Mouse (Mus musculus): Measurements from ENCODE around the gene Olfr575.

The Olfr575 gene

DNA sequence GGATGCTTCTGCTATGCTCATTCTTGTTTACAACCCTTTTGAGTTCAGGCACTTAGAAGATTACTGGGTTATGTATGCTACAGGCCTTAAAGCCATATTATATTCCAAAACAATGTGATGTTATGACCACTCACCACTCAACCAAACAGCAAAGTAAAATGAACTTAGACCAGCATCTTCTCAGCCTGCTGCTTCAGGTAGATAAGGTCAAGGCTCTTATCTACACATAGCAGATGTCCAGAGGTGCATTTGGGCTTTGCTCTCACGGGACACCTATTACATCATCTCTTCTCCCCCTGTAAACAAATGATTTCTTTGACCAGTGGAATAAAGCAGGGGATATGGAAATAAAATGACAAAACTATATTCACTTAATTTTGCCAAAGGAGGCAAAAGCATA is at the start of gene Olfr575:
TSS of gene Olfr575 (minus strand) at position 183 of the 400 bp plus-strand sequence.
- DNase-seq: no peak

GRCm38 (mm10) chr7:102989224-102989623 is 30.6 kb upstream of the Olfr575 start, which contains the start of gene Olfr578:
TSS of gene Olfr578 (minus strand) at chr7:102989324.
- DNase-seq: no peak

DNA sequence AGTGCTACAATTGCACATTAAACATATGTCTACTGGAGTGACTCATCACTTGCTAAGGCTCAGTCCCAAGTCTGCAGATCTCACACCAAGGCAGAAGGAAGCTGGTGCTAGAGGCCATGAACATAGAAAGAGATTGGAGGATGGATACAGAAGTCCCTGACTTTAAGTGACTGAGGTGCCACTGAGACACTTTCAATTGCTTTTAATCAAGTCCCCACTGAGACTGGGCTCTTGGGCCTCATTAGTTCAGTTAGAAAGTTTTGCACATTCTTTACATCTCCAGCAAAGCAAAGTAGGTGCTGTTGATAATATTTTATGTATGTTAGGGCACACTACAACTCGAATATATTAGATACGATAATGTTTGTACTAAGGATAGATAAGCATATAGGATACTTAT is 17.3 kb upstream of the Olfr575 start, which contains the start of gene Olfr577:
TSS of gene Olfr577 (minus strand) at position 101 of the 400 bp plus-strand sequence.
- DNase-seq: no peak

GRCm38 (mm10) chr7:102974399-102974798 is 15.8 kb upstream of the Olfr575 start:
- DNase-seq: no peak

- DNase-seq: no peak
Observed at GRCm38 (mm10) chr7:102962360-102962759, 3.8 kb upstream of the Olfr575 start, which contains the start of gene Olfr576. TSS of gene Olfr576 (plus strand) at chr7:102962660.

DNA sequence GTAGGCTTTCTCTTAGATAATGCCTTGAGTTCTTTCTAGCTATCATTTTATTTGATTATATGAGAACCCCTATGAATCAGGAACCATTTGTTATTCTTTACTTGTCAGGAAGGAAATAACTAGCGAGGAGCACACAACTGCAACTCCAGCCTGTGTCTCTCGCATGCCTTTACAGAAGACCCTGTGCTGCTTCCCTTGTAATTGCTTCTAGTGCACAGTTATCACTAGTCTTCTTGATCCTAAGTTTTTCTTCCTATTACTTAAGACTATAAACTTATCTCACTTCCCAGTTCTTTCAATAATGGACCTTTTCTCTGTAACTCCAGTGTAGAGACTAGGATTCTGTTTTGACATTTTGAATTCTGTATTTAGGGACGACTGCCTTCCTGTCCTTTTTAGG is 438 bp downstream of the Olfr575 start:
- no peak for DNase-seq

GRCm38 (mm10) chr7:102950732-102951131 is 7.8 kb downstream of the Olfr575 start:
- no peak for DNase-seq

- no peak for DNase-seq
Observed at GRCm38 (mm10) chr7:102948167-102948566, 10.4 kb downstream of the Olfr575 start, which contains the start of gene Olfr574. TSS of gene Olfr574 (plus strand) at chr7:102948467.

- no peak for DNase-seq
Observed at GRCm38 (mm10) chr7:102943417-102943816, 15.2 kb downstream of the Olfr575 start.

DNA sequence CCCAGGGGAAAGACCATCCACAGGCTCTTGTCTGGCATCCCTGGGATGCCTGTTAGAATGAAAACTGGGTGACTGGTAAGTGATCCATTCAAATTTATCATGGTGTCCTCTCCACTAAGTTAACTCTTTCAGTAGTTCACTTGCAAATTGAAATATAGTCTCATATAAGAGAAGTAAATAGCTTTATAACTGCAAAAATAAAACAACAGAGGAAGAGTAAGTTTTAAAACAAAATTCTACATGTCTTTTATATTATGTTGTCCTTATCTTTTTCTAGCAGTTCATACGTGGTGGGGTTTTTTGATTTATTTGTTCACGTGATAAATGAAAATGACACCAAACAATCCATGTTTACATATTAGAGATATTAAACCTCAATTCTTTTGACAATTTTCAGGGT is 16.1 kb downstream of the Olfr575 start, which contains the start of gene Olfr573-ps1:
TSS of gene Olfr573-ps1 (minus strand) at position 101 of the 400 bp plus-strand sequence.
- no peak for DNase-seq

DNA sequence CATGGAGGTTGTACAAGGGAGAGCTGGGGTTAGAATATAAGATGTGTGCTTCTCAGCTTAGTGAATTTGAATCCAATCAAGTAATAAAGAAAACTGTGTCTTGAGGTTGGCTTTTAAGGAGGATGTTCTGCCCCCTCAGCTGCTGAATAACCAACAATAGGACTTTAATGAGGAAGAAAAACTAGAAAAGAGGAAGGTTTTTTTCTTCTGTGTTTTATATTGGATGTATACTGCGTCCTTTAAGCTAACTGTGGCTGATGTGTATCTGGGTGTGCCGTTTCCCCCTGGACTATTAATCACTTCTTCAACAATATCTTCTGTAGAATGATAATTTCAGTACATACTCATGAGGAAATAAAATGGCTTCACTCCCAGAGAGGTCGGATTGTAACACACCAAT is 31.5 kb downstream of the Olfr575 start:
- no peak for DNase-seq

GRCm38 (mm10) chr7:102924109-102924508 is 34.5 kb downstream of the Olfr575 start, which contains the start of gene Olfr572:
TSS of gene Olfr572 (plus strand) at chr7:102924409.
- DNase-seq: no peak

- peak; percentile 16 for DNase-seq
Observed at GRCm38 (mm10) chr7:102919632-102920031, 38.9 kb downstream of the Olfr575 start.

- DNase-seq: no peak
Observed at GRCm38 (mm10) chr7:102917032-102917875, 41.3 kb downstream of the Olfr575 start, which contains the start of gene Olfr571. TSS of gene Olfr571 (minus strand) at chr7:102917536.

DNA sequence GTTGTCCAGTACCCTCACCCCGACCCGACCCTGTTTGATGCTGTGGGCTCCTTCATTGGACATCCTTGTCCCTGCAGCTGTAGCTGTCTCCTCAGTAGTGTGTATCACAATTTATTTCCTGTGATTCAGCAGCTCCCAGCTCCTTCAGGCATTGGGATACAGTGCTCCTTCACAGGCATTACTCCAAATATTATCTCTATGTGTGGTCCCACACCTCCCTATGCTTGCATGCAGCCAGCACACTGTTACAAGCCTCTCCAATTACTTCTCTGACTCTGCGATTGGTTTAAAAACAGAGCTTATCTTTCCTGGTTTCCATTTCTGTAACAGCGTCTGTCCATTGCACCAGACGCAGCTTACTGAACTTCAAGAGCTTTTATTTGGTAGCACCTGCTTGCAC is 42.2 kb downstream of the Olfr575 start:
- DNase-seq: no peak

- DNase-seq: no peak
Observed at GRCm38 (mm10) chr7:102915261-102915660, 43.3 kb downstream of the Olfr575 start.
